Mouse (Mus musculus) MEL (cell line): ENCODE data around the gene Spns1. TPM values are rescaled to one million over a fixed set of nuclear protein-coding genes. Genes with fewer than 3 reads are reported as not detected.
A peak's percentile ranks its signal among the peaks of the same experiment; 100 is the strongest.
"Not testable (repeated sequence)": the region's sequence is repeated elsewhere in the genome, so short reads cannot be mapped to it uniquely, and the experiment has no call there.

Experiments
- DNase-seq: peaks from one replicate; pipeline ENCODE4 v3.0.0; 2011; ENCODE audit warnings: low read depth, low spot score
- H3K27ac ChIP-seq: 2 replicates; pipeline ENCODE4 v1.5.1; 2012; ENCODE audit warnings: low read depth, mild to moderate bottlenecking, control low read depth, low read length, moderate library complexity; ENCODE audit not compliant: control insufficient read depth
- H3K27me3 ChIP-seq, 2 experiments: fragments of 150-350 bp in 1 of 2; sonication (generic) in 1 of 2; 2 replicates each; pipeline ENCODE4 v1.6.1; 2012; ENCODE audit warnings: low read length in 2 of 2, mild to moderate bottlenecking in 2 of 2, improper control_type of control experiment in 1 of 2, moderate library complexity in 1 of 2; ENCODE audit not compliant: insufficient read depth in 2 of 2, control insufficient read depth in 1 of 2
- H3K36me3 ChIP-seq, 2 experiments: 2 replicates each; pipeline ENCODE4 v1.6.1; 2012 to 2014; ENCODE audit warnings: low read length in 2 of 2, improper control_type of control experiment in 1 of 2, inconsistent platforms in 1 of 2, mild to moderate bottlenecking in 1 of 2; ENCODE audit not compliant: insufficient read depth in 2 of 2, control insufficient read depth in 1 of 2
- H3K4me1 ChIP-seq, 2 experiments: fragments of 150-350 bp in 1 of 2; sonication (generic) in 1 of 2; 2 replicates each; pipeline ENCODE4 v1.6.1; 2012; ENCODE audit warnings: low read length in 2 of 2, improper control_type of control experiment in 1 of 2, mild to moderate bottlenecking in 1 of 2; ENCODE audit not compliant: insufficient read depth in 2 of 2, control insufficient read depth in 1 of 2
- H3K4me3 ChIP-seq, 2 experiments: fragments of 150-350 bp in 1 of 2; sonication (generic) in 1 of 2; 2 replicates each; pipeline ENCODE4 v1.5.1; 2012; ENCODE audit warnings: low read depth in 2 of 2, low read length in 2 of 2, mild to moderate bottlenecking in 2 of 2, moderate library complexity in 2 of 2, control low read depth in 1 of 2, improper control_type of control experiment in 1 of 2; ENCODE audit not compliant: control insufficient read depth in 1 of 2, insufficient read depth in 1 of 2
- H3K79me2 ChIP-seq: 2 replicates; pipeline ENCODE4 v1.6.1; 2012; ENCODE audit warnings: mild to moderate bottlenecking, low read length, moderate library complexity; ENCODE audit not compliant: control insufficient read depth, poor library complexity, insufficient read depth
- H3K9ac ChIP-seq: 2 replicates; pipeline ENCODE4 v1.6.1; 2012; ENCODE audit warnings: low read depth, mild to moderate bottlenecking, control low read depth, low read length, moderate library complexity; ENCODE audit not compliant: control insufficient read depth, poor library complexity, severe bottlenecking
- H3K9me3 ChIP-seq: fragments of 150-350 bp; sonication (generic); replicated peaks from 2 replicates; pipeline ENCODE4 v1.6.1; 2012; ENCODE audit warnings: mild to moderate bottlenecking, low read length, improper control_type of control experiment, moderate library complexity; ENCODE audit not compliant: insufficient read depth
- CTCF ChIP-seq, 3 experiments: IDR thresholded peaks in 2 of 3; conservative IDR thresholded peaks in 1 of 3; 2 replicates each; pipeline ENCODE4 v1.5.1; 2011 to 2012; ENCODE audit warnings: low read length in 3 of 3, low read depth in 2 of 3, mild to moderate bottlenecking in 2 of 3, improper control_type of control experiment in 1 of 3, inconsistent platforms in 1 of 3, mixed read lengths in 1 of 3, moderate library complexity in 1 of 3; ENCODE audit not compliant: control insufficient read depth in 1 of 3, insufficient read depth in 1 of 3, poor library complexity in 1 of 3, severe bottlenecking in 1 of 3
- ELF1 ChIP-seq: IDR thresholded peaks from 2 replicates; pipeline ENCODE4 v1.6.1; 2014; ENCODE audit warnings: low read depth, mild to moderate bottlenecking, inconsistent platforms, low read length, improper control_type of control experiment, moderate library complexity
- GATA1 ChIP-seq: IDR thresholded peaks from 2 replicates; pipeline ENCODE4 v1.6.1; 2011; ENCODE audit warnings: low read depth, low read length, improper control_type of control experiment
- HCFC1 ChIP-seq: IDR thresholded peaks from 2 replicates; pipeline ENCODE4 v1.6.1; 2012; ENCODE audit warnings: low read depth, mild to moderate bottlenecking, inconsistent platforms, low read length, improper control_type of control experiment, moderate library complexity
- MAZ ChIP-seq: IDR thresholded peaks from 2 replicates; pipeline ENCODE4 v1.6.1; 2012; ENCODE audit warnings: low read depth, mild to moderate bottlenecking, inconsistent platforms, low read length, improper control_type of control experiment
- POLR2A ChIP-seq, 2 experiments: IDR thresholded peaks; 2 replicates each; pipeline ENCODE4 v1.6.1; 2011 to 2012; ENCODE audit warnings: low read length in 2 of 2, mild to moderate bottlenecking in 2 of 2, control low read depth in 1 of 2, improper control_type of control experiment in 1 of 2, low read depth in 1 of 2, moderate library complexity in 1 of 2; ENCODE audit not compliant: control insufficient read depth in 1 of 2, insufficient read depth in 1 of 2, poor library complexity in 1 of 2
- ZMIZ1 ChIP-seq: IDR thresholded peaks from 2 replicates; pipeline ENCODE4 v1.6.1; 2012; ENCODE audit warnings: low read depth, mild to moderate bottlenecking, inconsistent platforms, low read length, improper control_type of control experiment, moderate library complexity
- ZNF384 ChIP-seq: IDR thresholded peaks from 2 replicates; pipeline ENCODE4 v1.6.1; 2012; ENCODE audit warnings: low read depth, mild to moderate bottlenecking, inconsistent platforms, low read length, improper control_type of control experiment
- polyA plus RNA-seq, 2 experiments: library from polyadenylated mRNA; stranded (reverse) in 1 of 2; unstranded in 1 of 2; fragments of >175 nt in 1 of 2; fragments of >200 nt in 1 of 2; gene quantifications; 2 replicates each; pipeline versions ENCODE4 v1.2.1 to v1.2.4; 2012; ENCODE audit warnings: low replicate concordance in 2 of 2, low read depth in 1 of 2; ENCODE audit not compliant: insufficient read length in 2 of 2, insufficient read depth in 1 of 2, missing spikeins in 1 of 2
- total RNA-seq: library from RNA; depleted of rRNA; stranded (reverse); fragments of 300-350 nt; gene quantifications from 2 replicates; pipeline ENCODE4 v1.2.3, GENCODE M21; 2012

Spns1 gene
- total and polyA plus RNA-seq, 3 experiments, result 28.9 to 81.6 TPM; not detected in 1

- H3K27me3 ChIP-seq, result peaks cover 3 to 9% of the 10 kb centered on the region in 2 experiments; a peak in 3 of 4 replicates
- peak in 2 of 3 experiments; percentile 1 to 11; a peak in 1 of 6 replicates for TF ChIP-seq CTCF (IDR thresholded peaks at IDR 0.05 in 2 of 3, conservative IDR thresholded peaks at IDR 0.05 in 1 of 3; ENCODE audit: control insufficient read depth in 1 of 3, insufficient read depth in 1 of 3, low read depth in 2 of 3, low read length in 3 of 3, poor library complexity in 1 of 3, severe bottlenecking in 1 of 3)
- TF ChIP-seq ZMIZ1, result no peak
- no peaks in the 10 kb centered on the region for H3K4me1 ChIP-seq
- H3K27ac ChIP-seq, result no peak overlapping the region
- no peaks in the 10 kb centered on the region for H3K79me2 ChIP-seq
- no peak for DNase-seq
- no peaks in the 10 kb centered on the region for H3K36me3 ChIP-seq
- H3K4me3 ChIP-seq, result no peak overlapping the region
- H3K9ac ChIP-seq, result no peak overlapping the region
- no peaks in the 10 kb centered on the region for H3K9me3 ChIP-seq
Observed at GRCm38 (mm10) chr7:126332691-126333090, 44.6 kb downstream of the Spns1 start.

DNA sequence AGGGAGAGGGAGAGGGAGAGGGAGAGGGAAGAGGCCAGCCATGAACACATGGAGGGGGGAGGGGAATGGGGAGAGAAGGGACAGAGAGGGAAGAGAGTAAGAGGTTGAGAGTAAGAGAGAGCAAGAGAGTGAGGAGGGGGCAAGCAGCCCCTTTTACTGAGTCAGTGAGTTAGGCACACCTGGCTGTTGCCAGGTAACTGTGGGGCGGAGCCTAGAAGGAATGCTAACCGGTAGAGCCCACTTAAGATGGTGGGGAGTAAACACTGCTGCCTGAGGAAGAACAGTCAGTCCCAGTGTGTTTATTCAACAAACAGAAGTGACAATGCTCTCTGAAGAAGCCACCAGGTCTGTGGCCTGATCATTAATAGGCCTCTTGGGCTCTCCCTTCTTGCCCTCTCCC is 46.6 kb downstream of the Spns1 start:
- no peaks in the 10 kb centered on the region for H3K9me3 ChIP-seq
- H3K27ac ChIP-seq, result no peak overlapping the region
- peaks cover 3 to 7% of the 10 kb centered on the region in 2 experiments; a peak in 3 of 4 replicates for H3K27me3 ChIP-seq
- H3K36me3 ChIP-seq, result no peaks in the 10 kb centered on the region
- H3K4me1 ChIP-seq, result no peaks in the 10 kb centered on the region
- H3K79me2 ChIP-seq, result no peaks in the 10 kb centered on the region
- no peak overlapping the region for H3K9ac ChIP-seq
- no peak for DNase-seq
- TF ChIP-seq CTCF (IDR thresholded peaks at IDR 0.05 in 2 of 3, conservative IDR thresholded peaks at IDR 0.05 in 1 of 3; ENCODE audit: control insufficient read depth in 1 of 3, insufficient read depth in 1 of 3, low read depth in 2 of 3, low read length in 3 of 3, poor library complexity in 1 of 3, severe bottlenecking in 1 of 3), result no peak
- no peak for TF ChIP-seq MAZ
- no peak for TF ChIP-seq POLR2A (IDR thresholded peaks at IDR 0.05; ENCODE audit: control insufficient read depth in 1 of 2, insufficient read depth in 1 of 2, low read depth in 1 of 2, low read length in 2 of 2, poor library complexity in 1 of 2)
- H3K4me3 ChIP-seq, result no peak overlapping the region

DNA sequence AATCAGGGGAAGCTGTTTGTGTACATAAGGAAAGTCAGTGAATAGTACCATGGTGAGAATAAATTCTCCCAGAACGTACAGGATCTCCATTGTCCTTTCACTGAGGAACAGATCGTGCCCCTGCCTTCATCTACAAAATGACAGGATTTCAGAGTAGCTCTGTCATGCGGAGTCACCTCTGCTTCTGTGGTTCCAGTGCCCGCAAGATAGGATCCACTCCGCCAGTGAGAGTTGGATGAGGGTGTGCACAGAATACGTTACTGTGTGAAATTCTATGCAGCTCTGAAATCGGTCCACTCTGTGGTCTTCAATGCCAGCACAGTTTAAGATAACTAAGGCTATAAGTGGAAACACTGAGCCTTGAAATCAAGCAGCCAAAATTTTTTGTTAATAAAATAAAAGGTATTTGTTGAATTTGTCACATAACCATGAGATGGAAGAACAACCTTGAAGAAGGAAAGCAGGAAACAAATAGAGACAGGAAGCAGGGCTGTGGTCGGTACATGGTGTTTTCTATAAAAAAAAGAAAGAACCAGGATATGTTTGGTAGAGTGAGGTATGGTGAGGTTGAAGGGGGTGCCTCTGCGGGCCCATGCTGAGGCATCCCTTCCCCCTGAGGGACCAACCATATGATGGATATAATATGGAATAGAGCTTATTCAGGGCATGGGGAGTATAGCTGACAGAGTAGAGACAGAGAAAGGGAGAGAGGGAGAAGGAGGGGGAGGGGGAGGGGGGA is 47.2 kb downstream of the Spns1 start:
- no peaks in the 10 kb centered on the region for H3K9me3 ChIP-seq
- H3K27me3 ChIP-seq, result peaks cover 3 to 7% of the 10 kb centered on the region in 2 experiments; a peak in 3 of 4 replicates
- no peaks in the 10 kb centered on the region for H3K79me2 ChIP-seq
- TF ChIP-seq HCFC1 (no peak), ELF1 (no peak), GATA1 (no peak), MAZ (no peak)
- no peak overlapping the region for H3K27ac ChIP-seq
- H3K9ac ChIP-seq, result no peak overlapping the region
- no peaks in the 10 kb centered on the region for H3K36me3 ChIP-seq
- no peak overlapping the region for H3K4me3 ChIP-seq
- H3K4me1 ChIP-seq, result no peaks in the 10 kb centered on the region
- DNase-seq, result no peak

DNA sequence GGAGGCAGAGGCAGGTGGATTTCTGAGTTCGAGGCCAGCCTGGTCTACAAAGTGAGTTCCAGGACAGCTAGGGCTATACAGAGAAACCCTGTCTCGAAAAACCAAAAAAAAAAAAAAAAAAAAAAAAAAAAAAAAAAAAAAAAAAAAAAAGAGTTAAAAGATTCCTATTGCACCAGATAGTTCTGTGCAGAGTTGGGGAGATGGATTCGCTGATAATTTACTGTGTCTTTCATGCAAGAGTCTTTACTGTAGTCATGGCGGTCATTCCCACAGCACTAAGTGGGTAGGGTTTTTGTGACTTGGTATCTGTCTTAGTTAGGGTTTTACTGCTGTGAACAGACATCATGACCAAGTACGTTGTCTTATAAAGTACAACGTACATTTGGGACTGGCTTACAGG is 48.4 kb downstream of the Spns1 start:
- not testable (repeated sequence) for H3K9me3 ChIP-seq, H3K27ac ChIP-seq, H3K4me1 ChIP-seq, H3K27me3 ChIP-seq, H3K9ac ChIP-seq, DNase-seq, H3K79me2 ChIP-seq, H3K4me3 ChIP-seq, H3K36me3 ChIP-seq
- TF ChIP-seq ZNF384, result peak; percentile 58

GRCm38 (mm10) chr7:126325576-126326273 is 51.5 kb downstream of the Spns1 start:
- H3K4me3 ChIP-seq, H3K27ac ChIP-seq, H3K9ac ChIP-seq: not testable (repeated sequence)

More at GRCm38 (mm10) chr7:126325576-126326273, 51.5 kb downstream of the Spns1 start:
- not testable (repeated sequence) for H3K36me3 ChIP-seq, DNase-seq, H3K4me1 ChIP-seq, H3K27me3 ChIP-seq, H3K9me3 ChIP-seq, H3K79me2 ChIP-seq
